Mouse (Mus musculus): ENCODE data around the gene Tmem230.

DNA sequence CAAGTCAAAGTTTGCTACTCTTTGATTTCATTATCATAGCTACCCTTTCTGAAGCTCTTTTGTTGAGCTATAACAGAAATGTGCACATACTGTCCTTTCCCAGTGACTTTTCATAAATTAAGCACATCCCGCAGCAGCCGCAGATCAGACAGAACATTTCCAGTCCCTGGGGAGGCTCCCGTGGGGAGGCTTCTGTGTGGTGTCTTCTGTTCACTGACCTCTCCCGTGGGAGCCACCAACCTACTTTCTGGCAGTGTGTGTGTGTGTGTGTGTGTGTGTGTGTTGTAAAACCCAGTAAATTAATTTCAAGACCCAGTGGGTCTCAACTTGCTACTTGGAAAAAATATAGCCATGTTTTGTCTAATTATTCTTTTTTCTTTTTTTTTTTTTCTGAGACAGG is 32.4 kb upstream of the Tmem230 start:
- no peak for TF ChIP-seq POLR2A (IDR thresholded peaks at IDR 0.05; ENCODE audit: borderline replicate concordance, low read depth, low read length)
- TF ChIP-seq CTCF (IDR thresholded peaks at IDR 0.05; ENCODE audit: low read depth, low read length): no peak
